Mouse (Mus musculus) stomach, embryonic 16.5 days (tissue): ENCODE data around the gene Gm20662. TPM values are rescaled to one million over a fixed set of nuclear protein-coding genes. Genes with fewer than 3 reads are reported as not detected.
A peak's percentile ranks its signal among the peaks of the same experiment; 100 is the strongest.

Experiments
- ATAC-seq: fragments of 200-750 bp; cut with Nextera tagmentation; 2 replicates; pipeline ENCODE4 v1.8.0; 2017; ENCODE audit warnings: moderate number of reproducible peaks, moderate TSS enrichment; ENCODE audit not compliant: insufficient read depth, low FRiP score
- H3K27ac ChIP-seq: fragments of 300-500 bp; sonication (generic); 2 replicates; pipeline ENCODE4 v1.5.1; 2014; ENCODE audit warnings: low read length
- H3K27me3 ChIP-seq: fragments of 300-500 bp; sonication (generic); 2 replicates; pipeline ENCODE4 v1.6.1; 2014; ENCODE audit warnings: low read length, control low read depth, mixed read lengths; ENCODE audit not compliant: control insufficient read depth, insufficient read depth
- H3K36me3 ChIP-seq: fragments of 300-500 bp; sonication (generic); 2 replicates; pipeline ENCODE4 v1.6.1; 2014; ENCODE audit warnings: low read length; ENCODE audit not compliant: control insufficient read depth, insufficient read depth
- H3K4me1 ChIP-seq: fragments of 300-500 bp; sonication (generic); 2 replicates; pipeline ENCODE4 v1.6.1; 2014; ENCODE audit warnings: low read length, control low read depth, mixed read lengths; ENCODE audit not compliant: control insufficient read depth, insufficient read depth
- H3K4me2 ChIP-seq: fragments of 300-500 bp; sonication (generic); 2 replicates; pipeline ENCODE4 v1.6.1; 2014; ENCODE audit warnings: low read depth, low read length, mixed read lengths
- H3K4me3 ChIP-seq: fragments of 300-500 bp; sonication (generic); replicated peaks from 2 replicates; pipeline ENCODE4 v1.5.1; 2014; ENCODE audit warnings: mild to moderate bottlenecking, low read length
- H3K9ac ChIP-seq: fragments of 300-500 bp; sonication (generic); 2 replicates; pipeline ENCODE4 v1.6.1; 2014; ENCODE audit warnings: low read length
- H3K9me3 ChIP-seq: fragments of 300-500 bp; sonication (generic); replicated peaks from 2 replicates; pipeline ENCODE4 v1.6.1; 2016; ENCODE audit warnings: low read length, control low read depth; ENCODE audit not compliant: control insufficient read depth
- WGBS: fragments of 180-500 bp; shearing (Covaris S2); extraction: QIAGEN DNeasy Blood & Tissue Kit; methylation state at CpG from one replicate; pipeline ENCODE4 v1.1.7; 2014; 5-methylcytosine and 5-hydroxymethylcytosine counted together
- polyA plus RNA-seq: library from polyadenylated mRNA; unstranded; fragments of >200 nt; fragmentation: Nextera tagmentation; extraction: Ambion mirVana; gene quantifications from 2 replicates; pipeline ENCODE4 v1.2.1, GENCODE M21; 2015

The Gm20662 gene
- polyA plus RNA-seq, 1 experiment from 2014 or later: 0.67 TPM

DNA sequence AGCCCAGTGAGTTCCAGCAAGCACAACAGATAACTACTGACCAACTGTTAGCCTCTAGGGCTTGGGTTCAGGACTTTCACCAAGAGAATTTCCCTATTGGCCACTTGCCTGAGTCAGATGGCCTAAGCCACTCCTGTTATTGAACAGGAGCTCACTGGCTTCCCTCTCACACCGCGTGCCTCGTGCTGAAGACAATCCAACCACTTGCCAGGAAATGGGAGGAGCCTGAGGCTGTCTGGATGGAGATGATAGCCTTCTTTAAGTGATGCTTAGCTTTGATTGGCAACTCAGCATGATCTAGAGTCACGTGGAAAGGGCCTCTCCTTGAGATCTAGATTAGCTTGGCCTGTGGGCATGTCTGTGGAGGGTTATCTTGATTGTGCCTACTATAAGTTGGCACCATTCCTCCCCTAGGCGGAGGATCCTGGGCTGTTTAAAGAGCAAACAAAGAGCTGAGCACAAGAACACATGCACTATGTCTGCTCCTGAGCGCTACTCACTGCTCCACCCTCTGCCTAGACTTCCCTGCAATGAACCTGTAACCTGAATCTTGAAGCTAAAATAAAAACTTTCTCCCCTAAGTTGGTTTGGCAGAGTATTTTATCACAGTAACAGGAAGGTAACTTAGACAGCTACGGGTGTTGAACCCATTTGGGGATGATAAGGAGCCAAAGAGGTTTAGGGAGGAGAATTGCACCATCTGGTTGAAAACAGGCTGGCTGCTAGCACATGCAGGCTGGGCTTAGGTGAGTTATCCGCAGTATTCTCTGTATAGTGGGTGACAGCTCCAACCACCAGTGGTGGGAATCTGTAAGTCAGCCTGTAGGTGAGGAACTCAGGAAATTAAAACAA, 24.2 kb upstream of the Gm20662 start:
- H3K4me2 ChIP-seq: no peak overlapping the region
- ATAC-seq: peak; percentile 42; the same call in 1 of the 2 replicates
- WGBS: 64% methylated on average over 8 of the region's 8 CpGs

DNA sequence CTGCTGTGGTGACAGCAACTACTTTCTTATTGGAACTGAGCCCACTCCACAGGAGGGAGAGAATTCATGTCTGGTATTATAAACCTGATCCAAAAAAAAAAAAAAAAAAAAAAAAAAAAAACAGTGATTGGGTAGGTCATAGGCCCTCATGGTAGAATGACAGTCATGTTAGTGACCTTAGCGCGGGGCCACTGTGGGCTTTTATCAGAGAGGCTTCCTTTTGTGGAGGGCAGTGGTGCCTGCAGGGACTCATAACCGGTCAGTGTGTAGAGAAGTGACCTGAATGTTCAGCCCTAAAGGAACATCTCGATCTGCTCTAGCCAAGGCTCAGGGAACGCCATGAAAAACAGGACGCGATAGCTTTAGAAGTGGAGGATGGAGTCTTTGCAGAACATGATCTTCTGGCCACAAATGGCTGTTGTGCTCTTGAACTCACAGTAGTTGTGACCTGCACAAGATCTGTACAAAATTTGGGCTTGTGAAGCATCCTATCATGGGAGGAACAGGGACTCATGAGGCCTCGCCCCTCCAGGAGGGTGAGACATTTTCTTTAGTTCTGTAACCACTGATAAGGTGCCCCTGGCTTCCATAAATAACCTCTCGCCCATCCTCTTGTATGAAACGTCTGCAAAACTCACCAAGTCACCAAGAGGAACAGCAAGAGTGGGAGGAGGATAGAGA, 21.5 kb upstream of the Gm20662 start:
- no peaks in the 10 kb centered on the region for H3K9me3 ChIP-seq
- no peaks in the 10 kb centered on the region for H3K27me3 ChIP-seq
- no peak overlapping the region for H3K4me3 ChIP-seq
- 76% methylated on average over 10 of the region's 10 CpGs for WGBS
- peak overlapping the region; percentile 83 for H3K27ac ChIP-seq
- no peak overlapping the region; the same call in 1 of the 2 replicates for H3K4me2 ChIP-seq
- no peak overlapping the region for H3K9ac ChIP-seq
- no peaks in the 10 kb centered on the region for H3K36me3 ChIP-seq
- peak; percentile 42; the same call in 1 of the 2 replicates for ATAC-seq
- H3K4me1 ChIP-seq: peaks cover 11% of the 10 kb centered on the region

More for the DNA sequence above, 24.2 kb upstream of the Gm20662 start:
- no peak overlapping the region for H3K4me3 ChIP-seq
- peaks cover 11% of the 10 kb centered on the region for H3K4me1 ChIP-seq
- no peak overlapping the region for H3K27ac ChIP-seq
- H3K9ac ChIP-seq: no peak overlapping the region
- no peaks in the 10 kb centered on the region for H3K9me3 ChIP-seq
- H3K36me3 ChIP-seq: no peaks in the 10 kb centered on the region
- no peaks in the 10 kb centered on the region for H3K27me3 ChIP-seq

DNA sequence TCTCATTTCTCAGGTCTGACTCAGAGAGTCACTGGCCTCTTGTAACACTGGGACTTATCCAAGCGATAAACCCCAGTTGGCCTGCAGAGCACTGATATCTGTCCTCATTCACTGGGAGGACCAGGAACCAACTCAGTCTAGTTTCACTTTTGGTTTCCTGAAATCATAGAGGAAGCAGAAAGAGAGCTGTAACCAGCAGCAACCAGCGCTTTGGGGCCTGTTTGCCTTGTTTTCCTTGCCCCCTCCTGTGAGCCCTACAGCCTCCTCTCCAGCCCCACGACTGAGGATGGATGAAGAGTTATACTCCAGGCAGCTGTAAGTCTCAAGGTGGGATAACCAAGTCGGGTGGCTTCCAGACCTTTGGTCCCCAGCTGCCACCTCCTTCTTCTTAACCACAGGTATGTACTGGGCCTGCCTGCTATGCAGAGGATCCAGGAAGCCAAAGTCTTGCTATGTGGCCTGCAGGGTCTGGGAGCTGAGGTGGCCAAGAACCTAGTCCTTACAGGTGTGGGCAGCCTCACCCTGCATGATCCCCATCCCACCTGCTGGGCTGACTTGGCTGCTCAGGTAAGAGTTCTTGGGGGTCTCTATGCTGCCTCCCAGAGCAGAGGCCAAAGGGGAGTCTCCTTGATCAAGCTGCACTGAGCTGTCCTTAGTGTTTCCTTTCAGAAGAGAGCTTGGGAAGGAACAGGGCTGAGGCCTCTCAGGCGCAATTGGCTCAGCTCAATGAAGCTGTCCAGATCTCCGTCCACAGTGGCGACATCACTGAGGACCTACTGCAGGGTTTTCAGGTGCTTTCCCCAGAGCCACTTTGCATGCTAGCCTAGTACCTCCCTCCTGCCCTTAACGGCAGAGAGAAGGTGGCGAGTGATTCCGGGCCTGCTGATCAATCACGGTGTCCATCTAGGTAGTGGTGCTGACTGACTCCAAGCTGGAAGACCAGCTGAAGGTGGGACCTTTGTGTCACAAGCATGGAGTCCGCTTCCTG, 20.5 kb upstream of the Gm20662 start, which contains the start of gene Uba7:
Gene Uba7, plus strand, starts transcription at position 107 of the 988 bp plus-strand sequence.
- Histone ChIP-seq H3K9me3 (no peaks in the 10 kb centered on the region), H3K4me1 (peaks cover 13% of the 10 kb centered on the region), H3K9ac (peak within 1 kb of the TSS; percentile 63), H3K4me3 (peak within 1 kb of the TSS; percentile 34), H3K27me3 (no peaks in the 10 kb centered on the region), H3K4me2 (peak within 1 kb of the TSS; percentile 38), H3K36me3 (no peaks in the 10 kb centered on the region), H3K27ac (peak within 1 kb of the TSS; percentile 83)
- ATAC-seq: peak; percentile 61; the same call in 1 of the 2 replicates
- 63% methylated on average over 12 of the region's 12 CpGs for WGBS

DNA sequence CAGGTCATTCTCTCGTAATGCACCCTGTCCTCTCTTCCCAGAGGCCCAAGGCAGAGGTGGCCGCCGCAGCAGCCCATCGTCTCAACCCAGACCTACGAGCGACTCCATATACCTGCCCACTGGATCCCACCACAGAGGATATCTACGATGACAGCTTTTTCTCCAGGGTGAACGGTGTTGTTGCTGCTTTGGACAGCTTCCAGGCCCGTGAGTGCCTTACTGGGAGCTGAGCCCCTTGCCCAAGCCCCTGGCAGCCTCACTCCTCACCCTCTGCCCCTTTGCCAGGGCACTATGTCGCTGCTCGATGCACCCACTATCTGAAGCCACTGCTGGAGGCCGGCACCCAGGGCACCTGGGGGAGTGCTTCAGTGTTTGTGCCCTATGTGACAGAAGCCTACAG, 17.3 kb upstream of the Gm20662 start:
- WGBS: 86% methylated on average over 12 of the region's 12 CpGs
- Histone ChIP-seq H3K4me2 (no peak overlapping the region), H3K9me3 (no peaks in the 10 kb centered on the region), H3K4me3 (no peak overlapping the region), H3K36me3 (no peaks in the 10 kb centered on the region), H3K4me1 (peaks cover 41% of the 10 kb centered on the region), H3K27me3 (no peaks in the 10 kb centered on the region), H3K27ac (no peak overlapping the region), H3K9ac (no peak overlapping the region)
- ATAC-seq: no peak

DNA sequence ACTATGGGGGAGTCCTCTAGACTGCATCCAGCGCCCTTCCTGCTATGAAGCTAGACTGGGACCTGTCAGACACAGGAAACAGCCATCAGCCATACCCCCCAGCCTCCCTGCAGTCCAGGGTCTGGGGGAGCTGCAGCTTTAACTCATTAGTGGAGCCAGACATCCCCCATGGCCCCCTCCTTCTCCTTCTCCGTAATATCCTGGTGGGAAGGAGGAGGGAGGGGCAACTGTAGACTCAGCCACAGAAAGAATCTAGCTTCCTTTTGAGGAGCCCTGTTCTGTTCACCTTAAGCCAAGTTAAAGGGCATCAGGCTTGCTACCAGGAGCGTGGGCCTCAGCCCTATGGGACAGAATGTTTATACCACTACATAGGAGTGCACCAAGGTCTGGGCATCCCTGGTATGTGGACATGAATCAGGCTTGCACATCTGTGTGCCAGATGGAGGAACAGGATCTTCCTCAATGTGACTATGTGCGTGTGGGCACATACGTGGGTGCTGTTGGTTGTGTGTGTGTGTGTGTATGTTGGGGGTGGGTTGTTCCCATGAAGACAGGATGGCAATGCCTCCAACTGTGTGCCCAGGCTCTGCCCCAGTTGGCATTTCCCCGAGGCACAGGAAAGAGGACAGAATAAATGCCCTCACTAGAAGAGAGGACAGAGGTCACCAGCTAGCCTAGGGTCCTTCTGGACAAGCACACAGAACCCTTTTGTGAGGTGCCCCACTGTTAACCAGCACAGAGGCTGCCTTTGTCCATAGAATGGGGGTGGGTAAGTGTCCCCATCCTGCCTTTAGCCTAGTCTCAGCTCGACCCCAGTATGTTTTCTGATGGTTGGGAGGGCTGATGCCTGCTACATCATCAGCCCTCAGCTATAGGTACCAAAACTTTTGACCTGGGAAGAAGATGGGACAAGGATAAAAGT, 14.2 kb upstream of the Gm20662 start:
- Histone ChIP-seq H3K27ac (peak overlapping the region; percentile 100), H3K27me3 (no peaks in the 10 kb centered on the region), H3K4me1 (peaks cover 43% of the 10 kb centered on the region), H3K4me2 (peak overlapping the region; percentile 81), H3K9me3 (no peaks in the 10 kb centered on the region), H3K9ac (peak overlapping the region; percentile 81), H3K36me3 (no peaks in the 10 kb centered on the region), H3K4me3 (peak overlapping the region; percentile 65)
- peak; percentile 22; the same call in 1 of the 2 replicates for ATAC-seq
- 26% methylated on average over 7 of the region's 7 CpGs for WGBS

DNA sequence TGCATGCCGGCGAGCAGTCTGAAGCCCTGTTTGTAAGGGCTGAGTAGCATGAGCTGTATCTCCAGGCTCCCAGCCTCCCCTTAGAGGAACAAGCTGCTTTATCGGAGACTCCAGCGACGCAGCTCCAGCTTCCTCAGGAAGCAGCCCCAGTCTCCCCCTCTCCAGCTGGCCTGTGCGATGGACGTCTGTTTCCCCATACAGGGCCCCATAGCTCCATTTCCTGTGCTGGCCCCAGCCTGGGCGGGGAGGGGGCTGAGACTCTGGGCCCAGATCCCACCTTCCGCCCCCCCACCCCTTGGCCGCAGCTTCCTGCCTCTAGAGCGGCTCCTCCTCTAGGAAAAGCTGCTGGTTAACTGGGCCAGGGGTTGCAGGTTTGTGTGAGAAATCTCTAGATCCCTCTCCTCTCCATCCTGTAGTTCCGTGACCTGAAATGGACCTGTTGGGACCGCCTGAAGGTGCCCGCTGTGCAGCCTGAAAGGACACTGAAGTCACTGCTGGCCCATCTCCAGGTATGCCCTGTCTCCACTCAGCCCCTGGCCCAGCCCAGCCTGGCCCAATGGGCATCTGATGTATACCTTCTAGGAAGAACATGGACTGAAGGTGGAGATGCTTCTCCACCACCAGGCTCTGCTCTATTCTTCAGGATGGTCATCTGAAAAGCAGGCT, 13.3 kb upstream of the Gm20662 start, which contains the start of gene Gm20661:
Gene Gm20661, plus strand, starts transcription at position 378 of the 666 bp plus-strand sequence.
- H3K4me3 ChIP-seq: peak within 1 kb of the TSS; percentile 65
- no peaks in the 10 kb centered on the region for H3K36me3 ChIP-seq
- peak within 1 kb of the TSS; percentile 100 for H3K27ac ChIP-seq
- no peaks in the 10 kb centered on the region for H3K9me3 ChIP-seq
- WGBS: 20% methylated on average over 14 of the region's 14 CpGs
- H3K4me1 ChIP-seq: peaks cover 45% of the 10 kb centered on the region
- ATAC-seq: peak; percentile 78
- H3K27me3 ChIP-seq: no peaks in the 10 kb centered on the region
- H3K4me2 ChIP-seq: peak within 1 kb of the TSS; percentile 81
- H3K9ac ChIP-seq: peak within 1 kb of the TSS; percentile 81

DNA sequence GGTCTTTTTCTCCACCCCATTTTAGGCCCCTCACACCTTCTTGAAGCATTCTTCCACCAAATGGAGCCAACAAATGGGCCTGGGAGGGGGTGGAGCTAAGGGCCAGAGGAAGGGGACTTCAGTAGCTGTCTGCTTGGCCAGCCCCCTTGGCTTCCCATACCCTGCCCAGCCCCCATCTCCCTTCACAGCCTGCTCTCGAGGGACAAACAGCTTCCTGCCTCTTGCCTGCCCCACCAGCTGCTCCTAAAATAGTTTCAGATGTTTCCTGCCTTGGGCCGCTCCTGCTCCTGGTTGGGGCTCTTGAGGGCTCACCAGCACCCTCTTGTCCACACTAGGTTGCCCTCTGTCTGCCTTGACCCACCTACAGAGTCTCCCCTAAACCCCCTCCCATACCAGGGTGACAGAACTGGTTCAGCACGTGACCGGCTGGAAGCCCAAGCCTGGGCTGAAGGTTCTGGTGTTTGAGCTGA, 12.7 kb upstream of the Gm20662 start:
- 13% methylated on average over 4 of the region's 4 CpGs for WGBS
- H3K4me1 ChIP-seq: peaks cover 45% of the 10 kb centered on the region
- peak overlapping the region; percentile 65 for H3K4me3 ChIP-seq
- H3K27ac ChIP-seq: peak overlapping the region; percentile 100
- no peaks in the 10 kb centered on the region for H3K9me3 ChIP-seq
- H3K27me3 ChIP-seq: no peaks in the 10 kb centered on the region
- no peaks in the 10 kb centered on the region for H3K36me3 ChIP-seq
- peak overlapping the region; percentile 81 for H3K4me2 ChIP-seq
- peak overlapping the region; percentile 81 for H3K9ac ChIP-seq
- peak; percentile 72 for ATAC-seq
